Mouse (Mus musculus) lung, embryonic 15.5 days (tissue): ENCODE measurements around the gene Spp2. TPM values are rescaled to one million over a fixed set of nuclear protein-coding genes. Genes with fewer than 3 reads are reported as not detected.
A peak's percentile ranks its signal among the peaks of the same experiment; 100 is the strongest.

ENCODE experiments used
- ATAC-seq: fragments of 200-750 bp; cut with Nextera tagmentation; 2 replicates; pipeline ENCODE4 v1.8.0; 2017; ENCODE audit warnings: moderate number of reproducible peaks, borderline replicate concordance; ENCODE audit not compliant: low FRiP score, low TSS enrichment; ENCODE audit errors: extremely low read depth
- H3K27ac ChIP-seq: fragments of 300-500 bp; sonication (generic); 2 replicates; pipeline ENCODE4 v1.5.1; 2015; ENCODE audit warnings: moderate library complexity, mild to moderate bottlenecking, inconsistent platforms
- H3K27me3 ChIP-seq: fragments of 300-500 bp; sonication (generic); 2 replicates; pipeline ENCODE4 v1.6.1; 2015; ENCODE audit warnings: inconsistent platforms
- H3K36me3 ChIP-seq: fragments of 300-500 bp; sonication (generic); 2 replicates; pipeline ENCODE4 v1.6.1; 2015; ENCODE audit warnings: inconsistent platforms
- H3K4me1 ChIP-seq: fragments of 300-500 bp; sonication (generic); 2 replicates; pipeline ENCODE4 v1.6.1; 2015; ENCODE audit warnings: inconsistent platforms
- H3K4me2 ChIP-seq: fragments of 300-500 bp; sonication (generic); 2 replicates; pipeline ENCODE4 v1.6.1; 2015; ENCODE audit warnings: inconsistent platforms, mild to moderate bottlenecking, moderate library complexity
- H3K4me3 ChIP-seq: fragments of 300-500 bp; sonication (generic); 2 replicates; pipeline ENCODE4 v1.5.1; 2015; ENCODE audit warnings: mild to moderate bottlenecking, inconsistent platforms
- H3K9ac ChIP-seq: fragments of 300-500 bp; sonication (generic); 2 replicates; pipeline ENCODE4 v1.6.1; 2015; ENCODE audit warnings: inconsistent platforms
- H3K9me3 ChIP-seq: fragments of 300-500 bp; sonication (generic); 2 replicates; pipeline ENCODE4 v1.6.1; 2016; ENCODE audit warnings: inconsistent platforms
- WGBS: fragments of 180-500 bp; shearing (Covaris S2); methylation state at CpG from one replicate; pipeline ENCODE4 v1.1.7; 2015; 5-methylcytosine and 5-hydroxymethylcytosine counted together
- polyA plus RNA-seq: library from polyadenylated mRNA; unstranded; fragments of >200 nt; fragmentation: Nextera tagmentation; extraction: Ambion mirVana; gene quantifications from 2 replicates; pipeline ENCODE4 v1.2.1, GENCODE M21; 2015

Spp2 gene
- polyA plus RNA-seq, result 0.75 and 2.5 TPM in 2 replicates

GRCm38 (mm10) chr1:88406807-88407198 is at the start of gene Spp2:
TSS of gene Spp2 (plus strand) at chr1:88406961.
- H3K4me3 ChIP-seq, result no peak within 1 kb of the TSS

GRCm38 (mm10) chr1:88357458-88358090 is 49.2 kb upstream of the Spp2 start:
- Histone ChIP-seq H3K9ac (no peak overlapping the region), H3K4me3 (no peak overlapping the region), H3K36me3 (no peaks in the 10 kb centered on the region), H3K4me2 (no peak overlapping the region), H3K27me3 (no peaks in the 10 kb centered on the region), H3K27ac (no peak overlapping the region), H3K9me3 (no peaks in the 10 kb centered on the region), H3K4me1 (no peaks in the 10 kb centered on the region)
- 45% methylated on average over 6 of the region's 6 CpGs for WGBS
- ATAC-seq, result peak; percentile 46; the same call in 1 of the 2 replicates

More at GRCm38 (mm10) chr1:88406807-88407198, at the start of gene Spp2:
- WGBS, result 47% methylated on average over 5 of the region's 5 CpGs
- H3K4me1 ChIP-seq, result no peaks in the 10 kb centered on the region
- no peak for ATAC-seq
- no peak within 1 kb of the TSS for H3K4me2 ChIP-seq
- H3K27me3 ChIP-seq, result no peaks in the 10 kb centered on the region
- H3K27ac ChIP-seq, result no peak within 1 kb of the TSS
- H3K36me3 ChIP-seq, result no peaks in the 10 kb centered on the region
- no peak within 1 kb of the TSS for H3K9ac ChIP-seq
- no peaks in the 10 kb centered on the region for H3K9me3 ChIP-seq

GRCm38 (mm10) chr1:88358102-88358654 is 48.6 kb upstream of the Spp2 start:
- H3K4me3 ChIP-seq, result no peak overlapping the region
- no peaks in the 10 kb centered on the region for H3K27me3 ChIP-seq
- no peaks in the 10 kb centered on the region for H3K36me3 ChIP-seq
- 76% methylated on average over 7 of the region's 7 CpGs for WGBS
- no peaks in the 10 kb centered on the region for H3K4me1 ChIP-seq
- no peak overlapping the region for H3K9ac ChIP-seq
- no peak overlapping the region for H3K27ac ChIP-seq
- no peak overlapping the region for H3K4me2 ChIP-seq
- H3K9me3 ChIP-seq, result no peaks in the 10 kb centered on the region
- ATAC-seq, result no peak

GRCm38 (mm10) chr1:88361085-88361484 is 45.7 kb upstream of the Spp2 start:
- Histone ChIP-seq H3K4me1 (no peaks in the 10 kb centered on the region), H3K4me3 (no peak overlapping the region), H3K36me3 (no peaks in the 10 kb centered on the region), H3K27ac (no peak overlapping the region), H3K9ac (no peak overlapping the region), H3K27me3 (no peaks in the 10 kb centered on the region), H3K4me2 (no peak overlapping the region), H3K9me3 (no peaks in the 10 kb centered on the region)
- WGBS, result 78% methylated on average over 4 of the region's 4 CpGs
- no peak for ATAC-seq

GRCm38 (mm10) chr1:88366881-88367644 is 39.7 kb upstream of the Spp2 start:
- Histone ChIP-seq H3K4me2 (no peak overlapping the region), H3K27me3 (no peaks in the 10 kb centered on the region), H3K9ac (no peak overlapping the region), H3K36me3 (no peaks in the 10 kb centered on the region), H3K9me3 (0 out of 2 replicates have a peak, but pooled peaks cover 3% of the 10 kb centered on the region), H3K4me1 (no peaks in the 10 kb centered on the region), H3K27ac (no peak overlapping the region), H3K4me3 (no peak overlapping the region)
- whole genome bisulfite sequencing, result 67% methylated on average over 11 of the region's 11 CpGs
- ATAC-seq, result no peak

GRCm38 (mm10) chr1:88378446-88378845 is 28.3 kb upstream of the Spp2 start:
- no peak for ATAC-seq
- no peak overlapping the region for H3K4me3 ChIP-seq
- 74% methylated on average over 1 of the region's 1 CpGs for WGBS

GRCm38 (mm10) chr1:88391632-88392031 is 15.1 kb upstream of the Spp2 start:
- Histone ChIP-seq H3K9ac (no peak overlapping the region), H3K36me3 (no peaks in the 10 kb centered on the region), H3K9me3 (no peaks in the 10 kb centered on the region), H3K27me3 (no peaks in the 10 kb centered on the region), H3K4me2 (no peak overlapping the region), H3K27ac (no peak overlapping the region), H3K4me1 (no peaks in the 10 kb centered on the region), H3K4me3 (no peak overlapping the region)
- no peak for ATAC-seq
- 60% methylated on average over 4 of the region's 4 CpGs for WGBS

More at GRCm38 (mm10) chr1:88378446-88378845, 28.3 kb upstream of the Spp2 start:
- no peaks in the 10 kb centered on the region for H3K9me3 ChIP-seq
- H3K36me3 ChIP-seq, result no peaks in the 10 kb centered on the region
- no peaks in the 10 kb centered on the region for H3K27me3 ChIP-seq
- H3K4me2 ChIP-seq, result no peak overlapping the region
- H3K4me1 ChIP-seq, result no peaks in the 10 kb centered on the region
- H3K9ac ChIP-seq, result no peak overlapping the region
- H3K27ac ChIP-seq, result no peak overlapping the region

GRCm38 (mm10) chr1:88393321-88393720 is 13.4 kb upstream of the Spp2 start:
- no peak overlapping the region for H3K4me2 ChIP-seq
- no peaks in the 10 kb centered on the region for H3K4me1 ChIP-seq
- H3K9me3 ChIP-seq, result no peaks in the 10 kb centered on the region
- H3K36me3 ChIP-seq, result no peaks in the 10 kb centered on the region
- no peaks in the 10 kb centered on the region for H3K27me3 ChIP-seq
- ATAC-seq, result no peak
- no peak overlapping the region for H3K27ac ChIP-seq
- WGBS, result 88% methylated on average over 5 of the region's 5 CpGs
- H3K9ac ChIP-seq, result no peak overlapping the region
- H3K4me3 ChIP-seq, result no peak overlapping the region

GRCm38 (mm10) chr1:88403378-88403777 is 3.4 kb upstream of the Spp2 start:
- H3K9me3 ChIP-seq, result no peaks in the 10 kb centered on the region
- no peak for ATAC-seq

GRCm38 (mm10) chr1:88406078-88406806 is 519 bp upstream of the Spp2 start:
- Histone ChIP-seq H3K9me3 (no peaks in the 10 kb centered on the region), H3K4me1 (no peaks in the 10 kb centered on the region), H3K9ac (no peak overlapping the region), H3K4me3 (no peak overlapping the region), H3K27ac (no peak overlapping the region), H3K36me3 (no peaks in the 10 kb centered on the region), H3K4me2 (no peak overlapping the region), H3K27me3 (no peaks in the 10 kb centered on the region)
- no peak for ATAC-seq
- 40% methylated on average over 12 of the region's 12 CpGs for WGBS

More at GRCm38 (mm10) chr1:88403378-88403777, 3.4 kb upstream of the Spp2 start:
- no peaks in the 10 kb centered on the region for H3K4me1 ChIP-seq
- 60% methylated on average over 3 of the region's 3 CpGs for WGBS
- H3K9ac ChIP-seq, result no peak overlapping the region
- H3K27me3 ChIP-seq, result no peaks in the 10 kb centered on the region
- no peak overlapping the region for H3K27ac ChIP-seq
- H3K36me3 ChIP-seq, result no peaks in the 10 kb centered on the region
- H3K4me3 ChIP-seq, result no peak overlapping the region
- no peak overlapping the region for H3K4me2 ChIP-seq

GRCm38 (mm10) chr1:88408340-88408739 is 1.6 kb downstream of the Spp2 start:
- ATAC-seq, result no peak
- Histone ChIP-seq H3K9ac (no peak overlapping the region), H3K27me3 (no peaks in the 10 kb centered on the region), H3K36me3 (no peaks in the 10 kb centered on the region), H3K4me2 (no peak overlapping the region), H3K9me3 (no peaks in the 10 kb centered on the region), H3K27ac (no peak overlapping the region), H3K4me3 (no peak overlapping the region), H3K4me1 (no peaks in the 10 kb centered on the region)
- 74% methylated on average over 4 of the region's 4 CpGs for WGBS
